Mouse (Mus musculus) layer of hippocampus, adult 18-20 months (tissue): ENCODE measurements around the gene Prkd2. TPM values are rescaled to one million over a fixed set of nuclear protein-coding genes. Genes with fewer than 3 reads are reported as not detected.

Source experiments
- DNase-seq, 2 experiments: peaks; one replicate each; pipeline ENCODE4 v3.0.0; 2022; ENCODE audit warnings: low spot score in 2 of 2
- total RNA-seq, 2 experiments: library from RNA; stranded (reverse); gene quantifications; 2 replicates each; pipeline ENCODE4 v1.2.3; 2021

Gene Prkd2
- total RNA-seq, 2 experiments from 2014 or later, result 4.7 to 6.1 TPM

DNA sequence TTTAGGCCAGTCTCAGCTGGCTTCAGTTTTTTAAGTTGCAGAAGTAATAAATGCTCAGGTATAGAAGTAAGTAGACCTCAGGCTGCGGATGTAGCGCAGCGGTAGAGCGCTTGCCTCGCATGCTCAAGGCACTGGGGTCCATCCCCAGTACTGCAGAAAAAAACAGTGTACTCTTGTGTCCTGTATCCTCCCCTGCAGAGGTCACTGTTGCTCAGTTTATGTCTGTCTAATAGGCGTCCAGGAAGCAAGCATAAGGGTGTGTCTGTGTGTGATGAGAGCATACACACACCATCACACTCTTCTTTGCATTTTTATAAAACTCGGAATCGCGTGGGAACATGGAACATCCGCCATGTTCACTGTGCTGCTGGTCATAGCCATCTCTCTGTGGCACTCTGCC, 16.9 kb upstream of the Prkd2 start:
- DNase-seq, result no peak

DNA sequence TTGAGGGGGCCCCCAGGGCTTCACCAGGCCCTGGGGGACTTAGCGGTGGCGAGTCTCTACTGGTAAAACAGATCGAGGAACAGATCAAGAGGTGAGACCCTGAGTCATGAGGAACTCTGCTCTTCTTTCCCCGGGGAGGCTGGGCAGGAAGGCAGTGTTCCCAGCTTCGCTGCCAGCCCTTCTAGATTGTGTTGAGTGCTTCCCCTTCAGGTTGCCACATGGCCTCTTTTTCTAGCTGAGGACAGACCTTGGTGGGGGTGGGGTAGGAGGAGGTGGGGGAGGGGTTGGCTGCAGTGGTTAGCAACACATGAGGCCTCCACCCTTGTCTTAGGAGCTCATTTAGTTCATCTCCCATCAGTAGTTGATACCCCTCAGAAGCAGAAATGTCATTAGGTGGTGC, 16.1 kb upstream of the Prkd2 start:
- no peak for DNase-seq

DNA sequence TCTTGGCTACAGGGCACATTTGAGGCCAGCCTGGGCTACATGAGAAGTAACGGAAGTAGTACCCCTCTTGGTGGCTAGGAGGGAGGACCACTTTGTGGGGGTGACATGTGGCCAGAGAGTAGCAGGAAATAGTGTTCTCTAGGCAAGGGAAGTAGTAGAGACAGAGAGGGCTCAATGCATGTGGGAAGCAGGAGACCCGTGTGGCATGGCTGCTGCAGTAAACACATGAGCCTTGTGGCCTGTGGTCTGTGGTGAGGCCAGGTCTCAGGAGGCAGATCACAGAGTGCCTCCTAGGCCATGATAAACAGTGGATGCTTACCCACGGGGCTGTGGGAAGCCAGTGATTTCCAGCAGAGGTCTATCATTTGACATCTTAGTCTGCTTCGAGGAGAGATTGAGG, 15.4 kb upstream of the Prkd2 start:
- no peak for DNase-seq

DNA sequence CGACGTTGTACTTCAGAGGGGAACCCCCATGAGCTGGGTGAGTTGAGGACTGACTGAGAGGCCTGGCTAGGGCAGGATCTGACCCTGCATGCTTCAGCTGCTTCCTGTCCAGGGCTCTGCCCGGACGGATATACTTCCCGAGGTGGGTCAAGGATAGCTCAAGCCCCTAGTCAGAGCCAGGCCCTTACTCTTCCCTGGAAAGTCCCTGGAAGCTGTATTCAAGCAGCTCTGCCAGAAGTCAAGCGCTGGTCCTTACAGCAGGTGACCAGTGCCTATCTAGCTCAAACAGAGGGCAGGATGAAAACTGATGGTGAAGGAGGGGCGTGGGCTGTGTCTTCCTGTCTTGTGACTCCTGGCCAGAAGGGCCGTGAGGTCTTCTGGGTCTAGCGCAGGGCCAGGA, 12.3 kb upstream of the Prkd2 start:
- no peak for DNase-seq

DNA sequence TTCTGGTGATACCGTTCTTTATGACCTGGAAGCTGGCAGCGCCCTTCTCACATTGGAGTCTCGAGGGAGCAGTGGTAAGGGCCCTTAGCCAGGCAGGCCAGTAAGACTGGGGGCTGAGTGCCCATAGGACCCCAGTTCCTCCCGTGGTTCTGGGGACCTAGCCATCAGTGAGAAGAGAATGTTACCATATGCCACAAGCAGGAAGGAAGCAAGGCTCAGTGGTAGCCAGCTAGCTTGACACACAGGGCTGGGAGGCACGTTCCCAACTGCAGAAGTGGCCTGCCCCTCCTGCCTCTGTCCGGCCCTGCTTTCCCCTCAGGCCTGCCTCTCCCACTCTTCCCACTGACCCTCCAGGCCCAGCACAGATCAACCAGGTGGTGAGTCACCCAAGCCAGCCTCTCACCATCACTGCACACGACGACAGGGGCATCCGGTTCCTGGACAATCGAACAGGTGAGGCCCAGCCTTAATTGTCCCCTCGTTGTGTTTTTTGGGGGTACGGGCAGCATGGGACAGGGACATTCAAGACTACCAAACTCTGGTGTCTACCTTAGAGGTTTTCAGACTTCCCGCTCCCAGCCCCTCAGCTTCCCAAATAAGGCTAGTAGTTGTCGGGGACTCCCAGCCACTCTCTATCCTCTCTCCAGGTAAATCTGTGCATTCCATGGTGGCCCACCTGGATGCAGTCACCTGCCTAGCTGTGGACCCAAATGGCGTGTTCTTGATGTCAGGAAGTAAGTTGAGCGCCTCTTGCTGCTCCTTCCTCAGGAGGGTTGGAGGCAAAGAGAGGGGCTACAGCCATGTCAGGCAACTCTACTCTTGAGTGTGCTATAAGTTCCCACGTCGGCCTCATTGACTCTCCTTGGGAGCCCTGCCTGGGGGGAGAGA, 4.5 kb upstream of the Prkd2 start:
- DNase-seq, result no peak

DNA sequence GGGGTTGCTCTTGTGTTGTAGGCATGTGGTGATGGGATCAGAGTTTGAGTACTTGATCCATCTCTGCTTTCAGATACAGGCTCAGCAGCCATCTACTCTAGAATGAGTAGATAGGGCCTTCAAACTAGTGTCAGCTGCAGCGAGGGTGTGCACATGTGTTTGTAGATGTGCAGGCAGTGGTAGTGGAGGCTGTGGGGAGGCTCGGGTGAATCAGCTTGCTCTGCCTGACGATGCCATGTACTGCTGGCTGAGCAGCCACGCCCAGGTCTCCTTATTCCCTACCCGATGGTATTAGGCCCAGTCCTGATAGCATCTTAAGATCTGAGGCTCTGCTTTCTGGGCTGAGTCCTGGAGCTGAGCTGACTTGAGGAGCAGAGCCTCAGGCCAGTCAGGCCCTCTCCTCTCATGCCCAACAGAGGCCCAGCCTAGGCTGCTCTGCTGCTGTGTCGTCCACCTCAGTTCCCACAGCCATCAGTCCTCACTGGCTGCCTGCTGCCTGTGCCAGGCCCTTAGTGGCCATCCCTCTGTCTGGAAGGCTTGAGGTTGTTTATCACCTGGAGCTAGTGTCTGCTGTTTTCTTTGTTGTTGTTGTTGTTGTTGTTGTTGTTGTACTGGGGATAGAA, 3.8 kb upstream of the Prkd2 start:
- DNase-seq, result no peak

DNA sequence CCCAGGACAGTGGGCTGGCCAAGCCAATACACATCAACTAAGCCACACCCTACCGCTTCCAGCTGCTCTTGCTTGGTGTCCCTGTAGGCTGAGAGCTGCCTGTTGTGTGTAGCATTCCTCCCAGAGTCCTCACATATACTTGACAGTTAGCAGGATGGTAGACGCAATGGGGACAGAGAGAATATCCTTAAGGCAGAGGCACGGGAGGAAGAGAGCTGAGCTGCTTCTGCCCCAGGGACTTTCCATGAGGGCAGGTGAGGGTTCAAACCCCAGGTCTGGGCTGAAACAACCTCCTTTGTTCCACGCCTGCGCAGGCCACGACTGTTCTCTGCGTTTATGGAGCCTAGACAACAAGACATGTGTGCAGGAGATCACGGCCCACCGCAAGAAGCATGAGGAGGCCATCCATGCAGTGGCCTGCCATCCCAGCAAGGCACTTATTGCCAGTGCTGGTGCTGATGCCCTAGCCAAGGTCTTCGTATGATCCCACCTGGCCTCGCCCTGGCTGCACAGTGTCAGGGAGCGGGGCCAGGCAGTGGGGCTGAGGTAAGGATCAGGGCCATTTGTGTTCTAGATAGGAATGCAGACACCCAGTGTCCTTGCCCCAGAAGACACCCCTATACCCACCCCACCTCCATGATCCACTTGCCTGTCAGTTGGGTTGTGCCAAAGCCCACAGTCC, 3.1 kb upstream of the Prkd2 start:
- DNase-seq, result no peak

DNA sequence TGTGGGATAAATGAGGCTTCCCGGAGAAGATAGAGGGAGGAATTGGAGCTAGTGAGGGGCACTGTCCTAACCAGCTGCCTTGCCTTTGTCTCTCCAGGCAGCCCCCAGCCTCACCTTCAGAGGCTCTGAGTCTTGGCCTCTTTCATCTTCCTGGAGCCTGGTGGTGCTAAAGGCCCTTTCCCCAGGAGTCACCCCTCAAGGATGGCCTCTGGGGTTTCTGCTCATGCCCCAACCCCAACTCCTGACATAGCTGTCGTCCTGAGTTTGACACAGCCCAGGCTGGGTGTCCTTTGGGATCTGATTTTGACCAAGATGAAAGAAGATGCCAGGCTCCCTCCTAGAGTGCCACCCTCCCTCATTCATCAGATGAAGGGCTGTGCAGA, 2.6 kb upstream of the Prkd2 start:
- DNase-seq, result no peak

DNA sequence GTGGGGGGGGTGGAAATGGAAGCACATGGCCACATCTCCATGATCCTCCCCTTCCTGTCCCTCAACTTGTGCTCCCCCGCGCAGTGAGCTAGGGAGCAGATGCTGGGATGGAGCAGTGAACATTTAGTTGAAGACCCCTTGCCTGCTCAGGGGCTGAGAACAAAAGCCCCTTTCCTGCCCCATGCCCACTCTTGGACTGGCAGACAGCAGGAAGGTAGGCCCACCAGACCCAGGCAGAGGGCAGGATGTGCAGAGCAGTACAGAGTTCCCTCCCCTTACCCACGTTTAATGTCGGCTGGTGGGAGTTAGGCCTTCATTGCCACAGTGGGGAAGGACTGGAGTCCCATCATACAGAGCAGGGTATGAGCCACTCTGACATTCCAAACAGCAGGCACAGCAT, 1.6 kb upstream of the Prkd2 start:
- DNase-seq, result no peak

DNA sequence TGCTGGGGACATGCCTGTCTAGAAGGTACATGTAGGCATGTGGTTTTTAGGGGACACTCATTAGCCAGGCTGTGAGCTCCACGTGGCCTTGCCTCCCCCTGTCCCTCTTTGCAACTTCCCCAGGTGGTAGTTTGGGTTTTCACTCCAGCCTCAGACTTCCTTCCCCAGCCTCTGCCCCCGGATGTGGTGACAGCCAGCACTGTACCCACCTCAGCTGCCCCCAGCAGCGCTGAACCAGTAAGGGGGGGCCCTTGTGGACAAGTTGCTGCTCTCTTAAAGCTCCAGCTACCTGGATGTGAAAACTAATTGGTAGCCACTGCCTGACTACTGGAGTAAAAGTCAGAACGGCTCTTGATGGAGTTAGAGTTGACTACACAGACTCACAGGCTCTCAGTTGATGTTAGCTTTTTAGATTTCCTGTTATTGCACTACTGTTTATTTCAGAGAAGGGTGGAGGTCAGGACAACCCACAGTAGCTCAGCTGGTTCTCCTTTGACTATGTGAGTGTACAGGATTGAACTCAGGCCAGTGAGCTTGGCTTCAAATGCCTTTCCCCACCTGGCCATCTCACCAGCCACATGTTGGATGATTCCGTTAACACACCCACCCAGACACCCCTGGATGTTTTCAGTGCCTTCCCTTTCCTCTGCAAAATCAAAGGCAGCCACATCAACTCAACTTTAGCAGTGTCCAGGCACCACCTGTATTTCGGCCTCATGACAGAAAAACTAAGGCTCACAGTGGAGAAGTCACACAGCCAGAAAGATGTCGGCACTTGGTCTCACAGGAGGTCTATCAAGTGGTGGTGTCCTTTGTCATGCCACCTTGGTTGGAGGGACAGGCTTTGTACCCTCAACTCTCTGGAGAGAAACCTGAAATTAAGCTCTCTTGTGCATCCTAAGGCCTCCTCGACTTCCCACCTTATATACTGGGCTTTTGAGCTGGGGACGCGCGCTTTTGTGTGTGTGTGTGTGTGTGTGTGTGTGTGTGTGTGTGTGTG, 841 bp upstream of the Prkd2 start:
- DNase-seq, result no peak

DNA sequence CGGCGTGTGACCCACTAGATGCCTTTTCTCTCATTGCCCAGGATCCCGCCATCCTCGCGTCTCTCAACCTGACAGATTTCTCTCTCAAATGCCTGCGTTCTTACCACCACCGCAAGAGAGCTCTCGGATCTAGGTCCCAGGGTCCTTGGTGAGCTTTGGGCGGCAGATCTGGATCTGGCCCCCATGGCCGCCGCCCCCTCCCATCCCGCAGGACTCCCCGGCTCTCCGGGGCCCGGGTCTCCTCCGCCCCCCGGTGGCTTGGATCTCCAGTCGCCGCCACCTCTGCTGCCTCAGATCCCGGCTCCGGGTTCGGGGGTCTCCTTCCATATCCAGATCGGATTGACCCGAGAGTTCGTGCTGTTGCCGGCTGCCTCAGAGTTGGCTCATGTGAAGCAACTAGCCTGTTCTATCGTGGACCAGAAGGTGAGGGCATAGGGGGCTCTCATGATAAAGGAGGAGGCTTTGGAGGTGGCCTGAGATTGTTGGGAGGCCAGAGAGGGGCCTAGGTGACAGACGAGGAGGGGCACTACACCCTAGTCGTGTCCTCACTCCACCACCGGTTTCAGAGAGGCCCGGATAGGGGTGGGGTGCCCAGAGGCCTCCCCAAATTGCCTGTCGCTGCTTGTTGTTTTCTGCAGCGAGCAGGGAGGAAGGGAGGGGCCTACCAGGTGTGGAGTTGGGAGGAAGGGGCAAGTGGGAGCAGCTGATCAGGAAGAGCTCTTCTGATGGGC, 904 bp downstream of the Prkd2 start:
- DNase-seq, result no peak

DNA sequence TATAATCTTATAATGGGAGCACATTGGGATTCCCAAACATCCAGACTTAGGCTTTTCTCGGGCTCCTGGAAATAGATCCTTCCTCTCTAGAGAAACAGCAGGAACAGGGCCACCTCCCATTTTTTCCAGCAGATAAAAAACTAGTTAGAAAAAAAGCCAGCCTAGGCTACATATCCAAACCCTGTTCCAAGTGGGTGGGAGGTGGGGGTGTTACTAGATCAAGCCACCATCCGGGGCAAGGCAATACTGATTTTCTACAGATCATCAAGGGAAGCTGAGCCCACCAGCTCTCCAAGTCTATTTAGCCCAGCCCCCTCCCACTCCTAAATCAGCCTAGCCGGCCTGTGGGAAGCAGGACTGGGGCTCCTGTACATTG, 2.0 kb downstream of the Prkd2 start:
- DNase-seq, result no peak

DNA sequence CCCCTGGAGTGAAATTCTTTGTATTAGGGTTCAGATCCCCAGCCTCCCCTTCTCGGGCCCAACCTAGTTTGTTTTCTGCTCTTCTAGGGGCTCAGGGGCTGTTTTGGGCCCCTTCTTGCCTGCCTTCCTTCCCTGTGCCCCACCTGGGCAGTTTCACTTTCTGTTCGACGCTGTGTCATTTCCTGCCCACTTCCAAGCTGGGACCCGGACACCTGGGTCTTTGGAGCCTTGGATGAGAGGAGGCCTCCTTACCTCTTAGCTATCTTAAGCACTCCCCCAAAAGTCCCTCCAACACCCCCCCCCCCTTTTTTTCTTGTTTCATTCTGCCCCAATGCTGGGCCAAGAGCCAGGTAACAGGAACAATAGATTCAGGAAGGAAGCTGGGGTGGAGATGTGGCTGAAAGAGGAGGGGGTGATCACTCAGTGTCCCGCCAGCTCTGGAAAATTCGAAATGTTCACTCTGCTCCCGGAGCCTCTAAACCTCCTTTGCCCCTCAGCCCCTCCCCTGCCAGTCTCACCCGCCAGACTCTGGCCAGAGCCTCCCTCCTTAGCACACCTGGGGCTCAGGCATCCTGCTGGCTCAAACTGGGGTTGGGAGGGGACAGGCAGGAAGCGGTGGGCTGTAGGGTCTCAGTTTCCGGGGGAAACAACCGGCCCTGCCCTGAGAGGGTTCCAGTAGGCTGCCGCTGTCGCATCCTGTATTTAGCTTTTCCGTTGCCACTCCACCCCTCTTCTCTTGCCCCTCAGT, 2.5 kb downstream of the Prkd2 start:
- no peak for DNase-seq

DNA sequence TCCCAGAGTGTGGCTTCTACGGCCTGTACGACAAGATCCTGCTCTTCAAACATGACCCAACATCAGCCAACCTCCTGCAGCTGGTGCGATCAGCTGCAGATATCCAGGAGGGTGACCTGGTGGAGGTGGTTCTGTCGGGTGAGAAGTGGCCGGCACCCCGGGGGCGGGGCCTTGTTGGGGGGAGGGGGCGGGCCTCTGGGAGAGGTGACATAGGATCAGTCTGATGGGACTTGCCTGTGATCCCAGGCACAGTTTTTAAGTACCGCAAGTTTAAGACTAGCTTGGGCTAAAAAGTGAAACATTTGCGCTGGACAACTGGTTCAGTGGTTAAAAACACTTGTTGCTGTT, 3.1 kb downstream of the Prkd2 start:
- DNase-seq, result no peak

DNA sequence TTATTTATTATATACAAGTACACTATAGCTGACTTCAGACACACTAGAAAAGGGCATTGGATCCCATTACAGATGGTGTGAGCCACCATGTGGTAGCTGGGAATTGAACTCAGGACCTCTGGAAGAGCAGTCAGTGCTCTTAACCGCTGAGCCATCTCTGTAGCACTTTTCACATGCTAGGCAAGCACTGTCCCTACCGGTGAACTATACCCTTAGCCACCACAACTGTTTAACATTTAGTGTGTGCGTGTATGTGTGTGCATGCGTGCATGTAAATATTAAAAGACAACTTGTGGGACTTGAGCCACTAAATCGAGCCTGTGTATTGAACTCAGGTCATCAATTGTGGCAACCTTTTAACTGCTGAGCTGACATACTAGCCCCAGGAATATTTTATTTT, 4.1 kb downstream of the Prkd2 start:
- no peak for DNase-seq

DNA sequence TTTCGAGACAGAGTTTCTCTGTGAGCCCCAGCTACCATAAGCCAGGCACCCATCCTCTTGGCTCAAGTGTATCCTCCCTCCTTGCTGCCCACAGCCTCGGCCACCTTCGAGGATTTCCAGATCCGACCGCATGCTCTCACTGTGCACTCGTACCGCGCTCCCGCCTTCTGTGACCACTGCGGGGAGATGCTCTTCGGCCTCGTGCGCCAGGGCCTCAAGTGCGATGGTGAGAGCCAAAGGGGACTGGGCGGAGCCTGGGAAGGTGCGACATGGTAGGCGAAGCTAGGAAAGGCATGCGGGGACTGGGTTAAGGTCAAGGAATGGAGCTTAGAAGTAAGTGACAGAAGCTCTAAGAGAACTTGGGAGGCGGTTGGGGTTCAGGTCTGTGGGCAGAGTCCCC, 4.8 kb downstream of the Prkd2 start:
- DNase-seq, result no peak

DNA sequence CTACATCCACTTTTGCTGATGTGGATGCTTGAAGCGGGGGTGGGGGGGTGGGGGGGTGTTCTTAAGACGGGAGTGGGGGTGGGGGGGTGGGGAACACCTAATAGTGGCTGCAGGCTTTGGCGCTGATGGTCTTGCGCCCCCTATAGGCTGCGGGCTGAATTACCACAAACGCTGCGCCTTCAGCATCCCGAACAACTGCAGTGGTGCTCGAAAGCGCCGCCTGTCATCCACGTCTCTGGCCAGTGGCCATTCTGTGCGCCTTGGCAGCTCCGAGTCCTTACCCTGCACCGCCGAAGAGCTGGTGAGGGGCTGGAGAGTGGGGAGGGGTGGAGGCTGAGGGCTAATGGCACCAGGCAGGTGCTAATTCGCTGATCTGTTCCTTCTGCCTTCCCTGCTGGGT, 5.9 kb downstream of the Prkd2 start:
- DNase-seq, result peak in 1 of 2 experiments; percentile 82

DNA sequence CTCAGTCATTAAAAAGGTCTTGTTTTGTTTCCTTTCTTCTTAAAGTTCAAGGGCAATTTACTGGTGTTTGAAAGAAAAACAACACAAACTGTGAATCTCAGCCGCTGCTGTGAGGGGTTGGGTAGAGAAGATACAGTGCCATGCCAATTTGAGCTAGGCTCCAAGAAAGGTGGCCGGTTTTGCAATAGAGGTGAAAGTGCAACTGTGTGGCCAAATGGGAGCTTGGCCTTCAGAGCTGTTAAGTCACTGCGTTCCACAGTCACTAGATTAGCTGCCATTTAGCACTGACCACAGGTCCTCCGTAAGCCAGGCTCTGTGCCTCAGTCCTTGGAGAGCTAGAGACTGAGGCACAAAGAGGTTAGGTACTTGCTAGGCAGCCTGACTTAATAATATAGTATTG, 8.9 kb downstream of the Prkd2 start:
- DNase-seq, result no peak

DNA sequence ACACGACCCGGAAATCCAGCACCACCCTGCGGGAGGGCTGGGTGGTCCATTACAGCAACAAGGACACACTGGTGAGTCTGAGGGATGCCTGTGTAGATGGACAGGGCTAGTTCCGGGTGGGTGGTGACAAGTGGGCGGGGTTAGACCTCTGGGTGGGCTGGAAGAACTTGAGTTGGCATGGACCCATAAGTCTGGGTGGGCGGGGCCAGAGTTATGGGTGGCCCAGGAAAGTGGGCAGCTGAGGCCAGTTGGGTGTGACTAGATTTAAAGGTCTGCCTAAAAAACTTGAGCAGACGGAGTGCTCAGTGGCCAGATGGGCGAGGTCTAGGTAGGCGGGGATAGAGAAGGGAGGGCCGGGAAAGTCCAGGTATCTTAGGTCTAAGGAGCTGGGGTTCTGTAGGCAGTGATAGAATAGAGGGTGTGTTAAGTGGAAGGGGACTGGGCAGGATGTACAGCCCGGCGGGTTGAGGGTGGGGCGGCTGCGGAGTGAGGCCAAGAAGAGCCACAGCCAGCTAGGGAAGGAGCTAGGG, 10.7 kb downstream of the Prkd2 start:
- no peak for DNase-seq

DNA sequence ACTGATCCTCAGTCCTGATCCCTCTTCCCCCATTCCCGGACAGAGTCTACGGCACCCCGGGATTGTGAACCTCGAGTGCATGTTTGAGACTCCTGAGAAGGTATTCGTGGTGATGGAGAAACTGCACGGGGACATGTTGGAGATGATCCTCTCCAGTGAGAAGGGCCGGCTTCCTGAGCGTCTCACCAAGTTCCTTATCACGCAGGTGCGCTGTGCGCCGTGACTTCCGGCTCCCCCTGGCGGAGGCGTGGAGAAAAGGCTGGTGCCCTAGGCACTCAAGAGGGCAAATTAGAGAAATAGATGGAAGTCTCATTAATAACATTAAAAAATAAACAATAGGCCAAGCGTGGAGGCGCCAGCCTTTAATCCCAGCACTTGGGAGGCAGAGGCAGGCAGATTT, 15.6 kb downstream of the Prkd2 start:
- DNase-seq, result peak in 1 of 2 experiments; percentile 34
